Mouse (Mus musculus): ENCODE measurements around the gene Nup107. TPM values are rescaled to one million over a fixed set of nuclear protein-coding genes. Genes with fewer than 3 reads are reported as not detected.

The Nup107 gene
- polyA plus RNA-seq, 1 experiment from 2014 or later: 60.6 TPM

- Histone ChIP-seq H3K36me3 (peaks cover 84% of the 10 kb centered on the region), H3K9ac (no peak overlapping the region), H3K4me1 (no peaks in the 10 kb centered on the region), H3K27ac (no peak overlapping the region), H3K4me2 (no peak overlapping the region), H3K27me3 (no peaks in the 10 kb centered on the region), H3K9me3 (no peaks in the 10 kb centered on the region), H3K4me3 (no peak overlapping the region)
- ATAC-seq (ENCODE audit: insufficient number of reproducible peaks, insufficient read depth, low FRiP score, low TSS enrichment, low read depth): no peak
- WGBS: 90% methylated on average over 10 of the region's 10 CpGs
Observed at GRCm38 (mm10) chr10:117767286-117768140, 25.0 kb downstream of the Nup107 start.

- ATAC-seq (ENCODE audit: insufficient number of reproducible peaks, insufficient read depth, low FRiP score, low TSS enrichment, low read depth): no peak
- Histone ChIP-seq H3K4me3 (no peak overlapping the region), H3K4me1 (no peaks in the 10 kb centered on the region), H3K36me3 (peaks cover 86% of the 10 kb centered on the region), H3K9me3 (no peaks in the 10 kb centered on the region), H3K27ac (no peak overlapping the region), H3K9ac (no peak overlapping the region), H3K27me3 (no peaks in the 10 kb centered on the region), H3K4me2 (no peak overlapping the region)
- WGBS: 91% methylated on average over 5 of the region's 5 CpGs
Observed at GRCm38 (mm10) chr10:117766896-117767160, 25.7 kb downstream of the Nup107 start.

- Histone ChIP-seq H3K9me3 (no peaks in the 10 kb centered on the region), H3K27me3 (no peaks in the 10 kb centered on the region), H3K4me2 (no peak overlapping the region), H3K9ac (no peak overlapping the region), H3K4me1 (no peaks in the 10 kb centered on the region), H3K27ac (no peak overlapping the region), H3K4me3 (no peak overlapping the region), H3K36me3 (peaks cover 86% of the 10 kb centered on the region)
- WGBS: 90% methylated on average over 16 of the region's 16 CpGs
- no peak for ATAC-seq (ENCODE audit: insufficient number of reproducible peaks, insufficient read depth, low FRiP score, low TSS enrichment, low read depth)
Observed at GRCm38 (mm10) chr10:117766111-117766895, 26.2 kb downstream of the Nup107 start.

- Histone ChIP-seq H3K27me3 (no peaks in the 10 kb centered on the region), H3K36me3 (peaks cover 86% of the 10 kb centered on the region), H3K9ac (no peak overlapping the region), H3K4me2 (no peak overlapping the region), H3K9me3 (no peaks in the 10 kb centered on the region), H3K4me3 (no peak overlapping the region), H3K4me1 (no peaks in the 10 kb centered on the region), H3K27ac (no peak overlapping the region)
- WGBS: 91% methylated on average over 11 of the region's 11 CpGs
- ATAC-seq (ENCODE audit: insufficient number of reproducible peaks, insufficient read depth, low FRiP score, low TSS enrichment, low read depth): no peak
Observed at GRCm38 (mm10) chr10:117765116-117765894, 27.2 kb downstream of the Nup107 start.

- Histone ChIP-seq H3K4me2 (no peak overlapping the region), H3K4me1 (no peaks in the 10 kb centered on the region), H3K4me3 (no peak overlapping the region), H3K27ac (no peak overlapping the region), H3K9ac (no peak overlapping the region), H3K36me3 (peaks cover 86% of the 10 kb centered on the region), H3K27me3 (no peaks in the 10 kb centered on the region), H3K9me3 (no peaks in the 10 kb centered on the region)
- 93% methylated on average over 6 of the region's 6 CpGs for WGBS
- no peak for ATAC-seq (ENCODE audit: insufficient number of reproducible peaks, insufficient read depth, low FRiP score, low TSS enrichment, low read depth)
Observed at GRCm38 (mm10) chr10:117764598-117764997, 27.9 kb downstream of the Nup107 start.

GRCm38 (mm10) chr10:117763588-117764190 is 28.8 kb downstream of the Nup107 start:
- Histone ChIP-seq H3K9ac (no peak overlapping the region), H3K9me3 (no peaks in the 10 kb centered on the region), H3K4me3 (no peak overlapping the region), H3K36me3 (peaks cover 92% of the 10 kb centered on the region), H3K4me2 (no peak overlapping the region), H3K27me3 (no peaks in the 10 kb centered on the region), H3K27ac (no peak overlapping the region), H3K4me1 (no peaks in the 10 kb centered on the region)
- WGBS: 97% methylated on average over 16 of the region's 16 CpGs
- no peak for ATAC-seq (ENCODE audit: insufficient number of reproducible peaks, insufficient read depth, low FRiP score, low TSS enrichment, low read depth)

- WGBS: 94% methylated on average over 12 of the region's 12 CpGs
- no peak overlapping the region for H3K27ac ChIP-seq
- H3K4me1 ChIP-seq: no peaks in the 10 kb centered on the region
Observed at GRCm38 (mm10) chr10:117762966-117763365, 29.5 kb downstream of the Nup107 start.

GRCm38 (mm10) chr10:117762281-117762830 is 30.1 kb downstream of the Nup107 start:
- Histone ChIP-seq H3K4me1 (no peaks in the 10 kb centered on the region), H3K9ac (no peak overlapping the region), H3K27ac (no peak overlapping the region), H3K27me3 (no peaks in the 10 kb centered on the region), H3K4me2 (no peak overlapping the region), H3K4me3 (no peak overlapping the region), H3K9me3 (no peaks in the 10 kb centered on the region), H3K36me3 (peaks cover 97% of the 10 kb centered on the region)
- WGBS: 90% methylated on average over 2 of the region's 2 CpGs
- ATAC-seq (ENCODE audit: insufficient number of reproducible peaks, insufficient read depth, low FRiP score, low TSS enrichment, low read depth): no peak

More at GRCm38 (mm10) chr10:117762966-117763365, 29.5 kb downstream of the Nup107 start:
- Histone ChIP-seq H3K9me3 (no peaks in the 10 kb centered on the region), H3K9ac (no peak overlapping the region), H3K4me2 (no peak overlapping the region), H3K36me3 (peaks cover 95% of the 10 kb centered on the region), H3K4me3 (no peak overlapping the region), H3K27me3 (no peaks in the 10 kb centered on the region)
- no peak for ATAC-seq (ENCODE audit: insufficient number of reproducible peaks, insufficient read depth, low FRiP score, low TSS enrichment, low read depth)

GRCm38 (mm10) chr10:117761551-117761950 is 31.0 kb downstream of the Nup107 start:
- H3K4me3 ChIP-seq: no peak overlapping the region
- no peak for ATAC-seq (ENCODE audit: insufficient number of reproducible peaks, insufficient read depth, low FRiP score, low TSS enrichment, low read depth)
- H3K9ac ChIP-seq: no peak overlapping the region
- H3K4me2 ChIP-seq: no peak overlapping the region
- no peak overlapping the region for H3K27ac ChIP-seq
- WGBS: 95% methylated on average over 6 of the region's 6 CpGs
- peaks cover 97% of the 10 kb centered on the region for H3K36me3 ChIP-seq
- H3K27me3 ChIP-seq: no peaks in the 10 kb centered on the region
- no peaks in the 10 kb centered on the region for H3K4me1 ChIP-seq
- no peaks in the 10 kb centered on the region for H3K9me3 ChIP-seq

GRCm38 (mm10) chr10:117760831-117761335 is 31.6 kb downstream of the Nup107 start:
- Histone ChIP-seq H3K4me3 (no peak overlapping the region), H3K36me3 (peaks cover 97% of the 10 kb centered on the region)
- 91% methylated on average over 9 of the region's 9 CpGs for WGBS

More at GRCm38 (mm10) chr10:117760831-117761335, 31.6 kb downstream of the Nup107 start:
- ATAC-seq (ENCODE audit: insufficient number of reproducible peaks, insufficient read depth, low FRiP score, low TSS enrichment, low read depth): no peak
- H3K27ac ChIP-seq: no peak overlapping the region
- H3K9ac ChIP-seq: no peak overlapping the region
- no peak overlapping the region for H3K4me2 ChIP-seq
- no peaks in the 10 kb centered on the region for H3K9me3 ChIP-seq
- H3K4me1 ChIP-seq: no peaks in the 10 kb centered on the region
- H3K27me3 ChIP-seq: no peaks in the 10 kb centered on the region
